Mouse (Mus musculus) B cell, adult (primary cell): ENCODE data around the gene Olfr1449. TPM values are rescaled to one million over a fixed set of nuclear protein-coding genes. Genes with fewer than 3 reads are reported as not detected.

Experiments
- total RNA-seq: library from RNA; stranded (reverse); gene quantifications from 4 replicates; pipeline ENCODE4 v1.2.4, GENCODE M21; 2023; ENCODE audit not compliant: inconsistent age

Olfr1449 gene
- not detected in 4 replicates for total RNA-seq

GRCm38 (mm10) chr19:12930540-12930939, at the start of gene Olfr1449:
Gene Olfr1449, plus strand, starts transcription at chr19:12930840.

DNA sequence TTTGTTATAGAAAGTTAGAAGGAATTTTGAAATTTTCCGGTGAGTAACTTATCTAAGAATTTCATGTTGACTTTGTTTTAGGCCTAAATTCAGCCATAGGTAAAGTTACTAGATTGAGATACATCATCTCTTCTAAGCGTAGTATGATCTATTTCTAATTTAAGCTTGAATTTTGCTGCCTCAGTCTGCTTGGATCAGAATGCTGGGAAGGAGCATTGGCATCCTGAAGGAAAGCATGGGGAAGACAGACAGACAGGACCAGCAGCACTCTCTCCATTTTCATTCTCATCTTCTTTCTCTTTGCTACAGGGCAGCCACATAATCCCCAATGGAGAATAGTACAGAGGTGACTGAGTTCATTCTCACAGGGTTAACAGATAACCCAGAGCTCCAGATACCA, 47.1 kb upstream of the Olfr1449 start, which contains the start of gene Olfr1445:
Gene Olfr1445, plus strand, starts transcription at position 301 of the 400 bp plus-strand sequence.

DNA sequence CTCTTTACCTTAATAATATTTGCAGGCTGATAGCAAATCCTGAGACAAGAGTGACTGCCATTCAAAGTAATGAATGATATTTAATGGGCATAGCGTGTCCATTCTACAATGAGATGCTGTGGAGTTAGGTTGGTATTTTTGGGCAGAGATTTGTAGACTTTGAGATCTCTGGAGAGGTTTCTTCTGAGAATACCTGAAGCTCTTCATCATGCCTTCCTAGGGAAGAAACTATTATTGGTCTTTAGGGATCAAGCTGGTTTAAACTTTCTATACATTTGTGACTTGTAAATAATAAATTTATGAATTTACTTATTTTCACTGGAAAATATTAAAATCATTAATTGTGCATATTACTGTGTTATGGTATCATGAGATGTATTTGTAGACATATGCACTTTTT, 37.2 kb upstream of the Olfr1449 start, which contains the start of gene Olfr1446:
Gene Olfr1446, minus strand, starts transcription at position 101 of the 400 bp plus-strand sequence.

DNA sequence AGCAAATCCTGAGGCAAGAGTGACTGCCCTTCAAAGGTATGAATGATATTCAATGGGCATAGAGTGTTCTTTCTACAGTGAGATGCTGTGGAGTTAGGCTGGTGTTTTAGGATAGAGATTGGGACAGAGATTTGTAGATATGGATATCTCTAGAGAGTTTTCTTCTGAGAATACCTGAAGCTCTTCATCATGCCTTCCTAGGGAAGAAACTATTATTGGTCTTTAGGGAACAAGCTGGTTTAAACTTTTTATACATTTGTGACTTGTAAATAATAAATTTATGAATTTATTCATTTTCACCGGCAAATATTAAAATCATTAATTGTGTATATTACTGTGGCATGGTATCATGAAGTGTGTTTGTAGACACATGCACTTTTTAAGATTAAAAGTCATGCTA, 27.0 kb upstream of the Olfr1449 start, which contains the start of gene Olfr1447:
Gene Olfr1447, minus strand, starts transcription at position 101 of the 400 bp plus-strand sequence.

DNA sequence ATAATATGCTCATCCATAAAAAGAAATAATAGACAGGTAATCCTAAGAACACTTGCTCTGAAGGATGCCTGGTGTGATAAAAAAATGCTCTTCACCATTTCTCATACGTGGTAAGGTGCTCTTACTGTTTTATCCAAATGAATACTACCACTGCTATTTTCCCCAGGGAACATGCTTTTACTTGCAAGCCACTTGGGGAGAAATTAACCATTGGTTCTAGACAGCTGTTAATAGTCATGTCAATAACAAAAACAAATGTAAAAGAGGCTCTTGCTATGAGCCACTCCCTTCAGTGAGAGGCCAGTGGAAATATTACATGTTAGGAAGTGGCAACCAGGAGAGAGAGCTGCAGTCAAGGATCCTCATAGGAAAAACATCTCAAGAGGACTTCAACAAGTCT, 6.3 kb upstream of the Olfr1449 start, which contains the start of gene Olfr1448:
Gene Olfr1448, minus strand, starts transcription at position 101 of the 400 bp plus-strand sequence.

DNA sequence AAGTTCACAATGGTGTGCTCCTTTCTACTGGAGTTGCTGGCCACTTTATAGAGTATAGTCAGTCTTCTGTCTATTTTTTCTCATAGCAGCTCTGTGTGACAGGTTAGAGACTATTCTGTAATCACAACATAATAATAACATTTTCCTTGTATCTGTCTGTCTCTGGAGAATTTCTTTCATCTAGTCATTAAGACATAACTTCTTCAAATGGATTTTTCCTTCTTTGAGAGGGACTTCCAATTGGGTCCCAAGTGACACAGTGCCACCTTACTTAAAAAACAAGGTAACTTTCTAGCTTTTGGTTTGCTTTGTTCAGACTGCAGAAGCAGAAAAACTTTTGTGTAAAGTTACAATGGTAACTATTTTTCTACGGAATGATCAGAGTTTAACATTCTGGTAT, 19.3 kb downstream of the Olfr1449 start, which contains the start of gene Olfr1450:
Gene Olfr1450, plus strand, starts transcription at position 301 of the 400 bp plus-strand sequence.

Other genes starting within 250 kb of the Olfr1449 start
- not detected in 4 replicates for gene Keg1, start 235.1 kb upstream of the Olfr1449 start, total RNA-seq
- gene Cntf, start 165.2 kb upstream of the Olfr1449 start, total RNA-seq: 3.6 to 5.9 TPM (median 4.2 TPM) in 4 replicates
- gene Zfp91, start 134.7 kb upstream of the Olfr1449 start, total RNA-seq: 85.2 to 90.8 TPM (median 88.5 TPM) in 4 replicates
- gene Lpxn, start 134.6 kb upstream of the Olfr1449 start, total RNA-seq: 81.9 to 88.1 TPM (median 84.2 TPM) in 4 replicates
- gene Gm5244, start 84.2 kb upstream of the Olfr1449 start, total RNA-seq: 2.7 to 5.5 TPM (median 4.1 TPM) in 4 replicates
- 0.61 to 1.3 TPM (median 0.63 TPM) in 4 replicates for gene Olfr1444, start 73.6 kb upstream of the Olfr1449 start, total RNA-seq
- gene Olfr1445, start 47.0 kb upstream of the Olfr1449 start, total RNA-seq: not detected in 4 replicates
- gene Olfr1446, start 37.3 kb upstream of the Olfr1449 start, total RNA-seq: not detected in 4 replicates
- gene Olfr1447, start 27.1 kb upstream of the Olfr1449 start, total RNA-seq: not detected in 4 replicates
- not detected in 4 replicates for gene Olfr1448, start 6.4 kb upstream of the Olfr1449 start, total RNA-seq
- gene Olfr1450, start 19.4 kb downstream of the Olfr1449 start, total RNA-seq: not detected in 4 replicates
- not detected in 4 replicates for gene Olfr1451, start 64.2 kb downstream of the Olfr1449 start, total RNA-seq
- gene Olfr1453, start 97.5 kb downstream of the Olfr1449 start, total RNA-seq: not detected in 4 replicates
- not detected in 4 replicates for gene Olfr1454, start 129.8 kb downstream of the Olfr1449 start, total RNA-seq
- gene Olfr1457, start 167.1 kb downstream of the Olfr1449 start, total RNA-seq: not detected in 4 replicates
- gene Olfr1458, start 175.9 kb downstream of the Olfr1449 start, total RNA-seq: not detected in 4 replicates
- 0.09 TPM in 2 of 4 replicates, not detected in the others for gene Olfr1459, start 218.7 kb downstream of the Olfr1449 start, total RNA-seq
- not detected in 4 replicates for gene Olfr1461, start 232.2 kb downstream of the Olfr1449 start, total RNA-seq